Mouse (Mus musculus): ENCODE measurements around the gene Samm50. TPM values are rescaled to one million over a fixed set of nuclear protein-coding genes. Genes with fewer than 3 reads are reported as not detected.

Samm50 gene
- polyA plus RNA-seq, 1 experiment from 2014 or later = 113 TPM

- 2% methylated on average over 16 of the region's 16 CpGs for WGBS
- H3K36me3 ChIP-seq (replicated peaks) = no peaks in the 10 kb centered on the region
- peaks cover 36% of the 10 kb centered on the region for H3K4me1 ChIP-seq
- no peaks in the 10 kb centered on the region; the same call in 1 of the 2 replicates for H3K9me3 ChIP-seq
- peak overlapping the region; percentile 65 for H3K4me3 ChIP-seq
- peak overlapping the region; percentile 82 for H3K27ac ChIP-seq
- no peak for DNase-seq (ENCODE audit: extremely low spot score, low spot score)
- H3K27me3 ChIP-seq (ENCODE audit: poor library complexity, severe bottlenecking) = peaks cover 56% of the 10 kb centered on the region
These were observed 39.2 kb downstream of the Samm50 start for GRCm38 (mm10) chr15:84231113-84231712.

DNA sequence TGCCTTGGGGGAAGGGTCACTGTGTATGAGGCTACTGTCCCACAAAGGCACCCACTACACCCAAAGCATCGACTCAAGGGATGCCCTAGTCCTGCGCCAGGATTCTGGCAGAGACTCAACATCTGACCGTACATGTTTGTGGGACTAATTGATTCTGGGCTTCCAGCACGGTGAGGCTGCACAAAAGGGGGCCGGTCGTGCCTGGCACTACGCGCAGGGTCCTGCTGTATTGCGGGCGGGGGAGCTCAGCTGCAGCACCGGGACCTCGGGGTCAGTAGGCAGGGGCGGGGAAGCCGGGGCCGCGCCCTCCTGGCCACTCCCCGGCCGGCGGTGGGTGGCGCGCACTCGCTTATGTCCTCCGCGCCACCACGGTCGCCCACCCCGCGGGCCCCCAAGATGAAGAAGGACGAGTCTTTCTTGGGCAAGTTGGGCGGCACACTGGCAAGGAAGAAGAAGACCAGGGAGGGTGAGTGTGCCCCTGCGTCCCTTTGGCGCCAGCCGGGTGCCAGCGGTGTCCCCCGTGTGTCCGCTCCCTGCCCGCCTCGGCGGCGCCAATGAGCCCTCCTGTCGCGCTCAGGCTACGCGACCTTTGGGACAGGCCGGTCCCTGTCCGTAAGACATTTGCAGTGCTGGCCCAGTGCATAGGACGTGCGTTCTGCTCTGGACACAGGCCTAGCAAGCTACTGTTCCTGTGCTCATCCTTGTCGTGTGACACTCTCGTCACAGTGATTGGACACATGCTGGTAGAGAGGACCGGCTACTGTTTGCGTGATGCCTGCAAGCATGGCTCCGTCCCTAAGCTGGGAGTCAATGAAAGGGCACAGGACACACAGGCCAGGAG is 39.9 kb downstream of the Samm50 start, which contains the start of gene Parvb:
Gene Parvb, plus strand, starts transcription at position 323 of the 841 bp plus-strand sequence.
- DNase-seq (ENCODE audit: extremely low spot score, low spot score) = peak; percentile 56
- WGBS = under 1% methylated on average over 53 of the region's 53 CpGs
- peak within 1 kb of the TSS; percentile 82 for H3K27ac ChIP-seq
- H3K4me1 ChIP-seq = peaks cover 37% of the 10 kb centered on the region
- H3K27me3 ChIP-seq (ENCODE audit: poor library complexity, severe bottlenecking) = peaks cover 58% of the 10 kb centered on the region
- no peaks in the 10 kb centered on the region for H3K36me3 ChIP-seq (replicated peaks)
- H3K4me3 ChIP-seq = peak within 1 kb of the TSS; percentile 65
- no peaks in the 10 kb centered on the region; the same call in 1 of the 2 replicates for H3K9me3 ChIP-seq

DNA sequence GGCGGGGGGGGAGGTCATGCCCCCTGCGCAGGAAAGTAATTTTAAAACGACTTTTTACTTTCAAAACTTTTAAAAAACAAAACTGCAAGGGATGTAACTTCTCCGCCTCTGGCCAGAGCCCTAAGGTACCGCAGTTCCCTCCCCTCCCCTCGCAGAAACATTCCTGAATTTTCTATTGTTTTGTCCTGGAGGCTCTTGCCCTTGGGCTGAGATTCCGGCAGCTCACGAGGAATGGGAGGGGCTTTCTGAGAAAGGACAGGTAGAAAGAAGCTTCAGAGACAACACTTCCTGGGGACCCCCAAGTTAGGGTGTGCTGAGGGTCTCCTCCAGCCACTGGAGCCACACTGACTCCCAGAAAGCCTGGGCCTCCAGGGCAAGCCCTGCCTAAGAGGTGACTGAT is 40.6 kb downstream of the Samm50 start:
- WGBS = 3% methylated on average over 8 of the region's 8 CpGs
- H3K36me3 ChIP-seq (replicated peaks) = no peaks in the 10 kb centered on the region
- DNase-seq (ENCODE audit: extremely low spot score, low spot score) = no peak
- H3K27ac ChIP-seq = peak overlapping the region; percentile 82
- H3K4me3 ChIP-seq = peak overlapping the region; percentile 65
- no peaks in the 10 kb centered on the region; the same call in 1 of the 2 replicates for H3K9me3 ChIP-seq
- peaks cover 43% of the 10 kb centered on the region for H3K4me1 ChIP-seq
- peaks cover 65% of the 10 kb centered on the region for H3K27me3 ChIP-seq (ENCODE audit: poor library complexity, severe bottlenecking)

GRCm38 (mm10) chr15:84234794-84235581 is 42.9 kb downstream of the Samm50 start:
- H3K27me3 ChIP-seq (ENCODE audit: poor library complexity, severe bottlenecking) = peaks cover 71% of the 10 kb centered on the region
- H3K9me3 ChIP-seq = no peaks in the 10 kb centered on the region
- peaks cover 67% of the 10 kb centered on the region for H3K4me1 ChIP-seq
- H3K4me3 ChIP-seq = no peak overlapping the region
- WGBS = 89% methylated on average over 7 of the region's 7 CpGs
- H3K27ac ChIP-seq = no peak overlapping the region
- DNase-seq (ENCODE audit: extremely low spot score, low spot score) = no peak
- no peaks in the 10 kb centered on the region for H3K36me3 ChIP-seq (replicated peaks)

DNA sequence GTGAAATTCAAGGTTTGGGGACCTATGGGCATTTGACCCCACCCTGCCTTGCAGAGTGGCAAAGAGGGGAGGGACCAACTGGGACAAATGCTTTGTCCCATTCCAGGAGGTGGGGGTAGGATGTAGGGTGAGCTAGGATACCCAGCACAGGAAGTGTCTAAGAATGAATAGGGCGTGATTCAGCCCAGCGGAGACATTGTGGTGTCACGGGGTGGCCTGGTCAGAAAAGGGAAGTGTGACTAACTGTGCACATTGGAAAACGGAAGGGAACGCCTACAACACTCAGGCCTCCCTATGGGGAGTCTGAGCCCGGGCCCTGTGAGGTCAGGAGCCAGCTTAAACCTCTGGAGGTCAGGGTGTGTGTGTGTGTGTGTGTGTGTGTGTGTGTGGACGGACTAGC is 43.6 kb downstream of the Samm50 start:
- Histone ChIP-seq H3K27me3 (ENCODE audit: poor library complexity, severe bottlenecking) (peaks cover 64% of the 10 kb centered on the region), H3K4me3 (no peak overlapping the region), H3K9me3 (no peaks in the 10 kb centered on the region), H3K36me3 (replicated peaks) (no peaks in the 10 kb centered on the region), H3K27ac (no peak overlapping the region), H3K4me1 (peaks cover 63% of the 10 kb centered on the region)
- DNase-seq (ENCODE audit: extremely low spot score, low spot score) = no peak
- WGBS = 85% methylated on average over 7 of the region's 7 CpGs

DNA sequence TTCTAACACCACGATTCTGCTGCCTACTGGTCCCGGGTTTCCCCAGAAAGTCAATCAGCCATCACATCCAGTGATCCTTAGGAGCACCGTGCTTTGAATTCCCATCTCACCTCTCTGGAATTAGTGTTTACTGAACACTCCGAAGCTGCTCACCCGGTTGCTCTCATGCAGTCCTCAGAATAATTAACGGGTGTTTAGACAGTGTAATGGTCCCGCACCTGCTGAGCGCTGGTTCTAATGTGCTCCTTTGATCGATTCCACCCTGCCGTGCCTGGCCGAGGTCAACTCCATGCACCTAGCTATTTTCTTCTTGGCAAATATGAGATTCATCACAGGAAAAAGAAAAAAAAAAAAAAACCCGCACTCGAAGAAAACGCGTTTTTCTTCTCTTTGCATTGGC is 46.5 kb downstream of the Samm50 start:
- H3K27me3 ChIP-seq (ENCODE audit: poor library complexity, severe bottlenecking) = peaks cover 36% of the 10 kb centered on the region
- H3K4me3 ChIP-seq = no peak overlapping the region
- H3K27ac ChIP-seq = no peak overlapping the region
- WGBS = 42% methylated on average over 15 of the region's 15 CpGs
- peaks cover 50% of the 10 kb centered on the region for H3K4me1 ChIP-seq
- no peaks in the 10 kb centered on the region for H3K36me3 ChIP-seq (replicated peaks)
- no peaks in the 10 kb centered on the region for H3K9me3 ChIP-seq
- DNase-seq (ENCODE audit: extremely low spot score, low spot score) = no peak

DNA sequence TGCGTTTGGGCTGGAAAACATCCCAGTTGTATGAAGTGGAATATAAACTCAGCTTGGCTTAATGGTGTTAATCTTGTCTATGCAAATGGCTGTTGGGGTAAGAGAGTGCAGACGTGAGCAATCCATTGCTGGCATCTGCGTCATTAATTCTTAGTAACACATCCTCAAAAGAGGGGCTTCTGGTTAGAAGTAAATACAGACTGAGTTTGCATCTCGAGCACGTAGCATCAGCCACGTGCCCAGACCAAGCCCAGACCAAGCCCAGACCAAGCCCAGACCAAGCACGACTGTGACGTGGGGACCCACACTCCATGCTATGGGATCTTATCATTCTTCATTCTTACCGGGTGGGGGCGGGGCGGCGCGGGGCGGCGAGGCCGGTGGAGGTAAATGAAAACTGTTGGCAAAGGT is 47.0 kb downstream of the Samm50 start:
- peaks cover 32% of the 10 kb centered on the region for H3K27me3 ChIP-seq (ENCODE audit: poor library complexity, severe bottlenecking)
- no peak overlapping the region for H3K27ac ChIP-seq
- 26% methylated on average over 16 of the region's 16 CpGs for WGBS
- H3K4me3 ChIP-seq = no peak overlapping the region
- peaks cover 50% of the 10 kb centered on the region for H3K4me1 ChIP-seq
- H3K9me3 ChIP-seq = no peaks in the 10 kb centered on the region
- H3K36me3 ChIP-seq (replicated peaks) = no peaks in the 10 kb centered on the region
- no peak for DNase-seq (ENCODE audit: extremely low spot score, low spot score)

- DNase-seq (ENCODE audit: extremely low spot score, low spot score) = no peak
- WGBS = 49% methylated on average over 7 of the region's 7 CpGs
These were observed 49.5 kb downstream of the Samm50 start for GRCm38 (mm10) chr15:84241520-84241919.

DNA sequence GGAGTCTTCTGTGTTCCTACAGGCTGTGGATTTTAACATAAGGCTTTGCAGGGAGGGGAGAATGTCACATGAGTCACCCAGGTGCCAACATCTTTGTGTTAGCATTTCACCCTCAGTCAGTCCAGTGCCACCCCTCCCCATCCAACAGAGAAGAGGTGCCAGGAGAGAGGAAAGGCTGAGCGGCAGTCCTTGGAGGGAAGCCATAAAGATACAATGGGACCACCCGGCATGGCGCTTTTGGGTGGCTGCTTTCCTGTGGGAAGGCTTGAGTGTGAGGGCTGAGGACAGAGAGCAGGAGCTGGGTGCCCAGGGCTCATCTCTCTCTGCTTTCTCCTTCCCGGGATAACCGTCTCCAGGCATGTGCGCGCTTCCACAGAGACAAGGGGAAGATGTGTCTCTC is 53.1 kb downstream of the Samm50 start:
- Histone ChIP-seq H3K9me3 (peaks cover 7% of the 10 kb centered on the region; the same call in 1 of the 2 replicates), H3K27me3 (ENCODE audit: poor library complexity, severe bottlenecking) (no peaks in the 10 kb centered on the region), H3K36me3 (replicated peaks) (no peaks in the 10 kb centered on the region), H3K4me1 (peaks cover 12% of the 10 kb centered on the region), H3K27ac (no peak overlapping the region), H3K4me3 (no peak overlapping the region)
- 90% methylated on average over 7 of the region's 7 CpGs for WGBS
- DNase-seq (ENCODE audit: extremely low spot score, low spot score) = no peak

More at GRCm38 (mm10) chr15:84241520-84241919, 49.5 kb downstream of the Samm50 start:
- no peaks in the 10 kb centered on the region for H3K36me3 ChIP-seq (replicated peaks)
- no peaks in the 10 kb centered on the region for H3K9me3 ChIP-seq
- H3K27ac ChIP-seq = no peak overlapping the region
- H3K4me1 ChIP-seq = peaks cover 43% of the 10 kb centered on the region
- H3K4me3 ChIP-seq = no peak overlapping the region
- H3K27me3 ChIP-seq (ENCODE audit: poor library complexity, severe bottlenecking) = peaks cover 32% of the 10 kb centered on the region

DNA sequence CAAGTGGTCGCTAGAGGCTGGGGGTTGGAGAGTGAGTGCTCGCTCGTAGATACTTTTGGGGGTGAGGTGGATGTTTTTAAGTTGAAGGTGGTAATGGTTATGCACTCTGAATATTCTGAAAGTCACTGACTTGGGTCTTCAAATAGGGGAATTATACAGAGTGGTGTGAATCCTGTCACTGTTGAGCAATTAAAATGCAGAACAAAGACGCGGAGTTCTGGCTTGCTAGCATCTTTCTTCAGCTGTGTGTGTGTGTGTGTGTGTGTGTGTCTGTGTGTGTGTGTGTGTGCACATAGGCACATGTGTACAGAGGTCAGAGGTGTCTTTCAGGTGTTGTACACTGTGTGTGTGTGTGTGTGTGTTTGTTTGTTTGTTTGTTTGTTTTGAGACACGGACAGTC is 54.2 kb downstream of the Samm50 start:
- no peaks in the 10 kb centered on the region for H3K36me3 ChIP-seq (replicated peaks)
- peaks cover 7% of the 10 kb centered on the region; the same call in 1 of the 2 replicates for H3K9me3 ChIP-seq
- WGBS = 94% methylated on average over 6 of the region's 6 CpGs
- no peak overlapping the region for H3K27ac ChIP-seq
- peaks cover 7% of the 10 kb centered on the region for H3K4me1 ChIP-seq
- DNase-seq (ENCODE audit: extremely low spot score, low spot score) = no peak
- no peak overlapping the region for H3K4me3 ChIP-seq
- no peaks in the 10 kb centered on the region for H3K27me3 ChIP-seq (ENCODE audit: poor library complexity, severe bottlenecking)

DNA sequence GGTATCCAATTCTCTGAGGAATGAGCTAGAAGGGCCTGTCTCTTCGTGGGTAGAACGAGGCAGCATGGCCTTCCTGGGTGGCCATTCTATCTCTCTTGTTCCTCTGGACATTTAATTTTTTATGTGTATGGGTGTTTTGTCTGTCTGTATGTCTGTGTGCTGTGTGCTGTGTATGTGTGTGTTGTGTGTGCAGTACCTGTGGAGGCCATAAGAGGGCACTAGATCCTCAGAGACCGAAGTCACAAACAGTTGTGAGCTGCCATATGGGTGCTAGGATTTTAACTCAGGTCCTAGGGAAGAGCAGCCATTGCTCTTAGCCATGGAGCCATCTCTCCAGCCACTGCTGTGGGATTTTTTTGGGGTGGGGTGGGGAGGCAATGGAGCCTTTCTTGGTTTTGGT is 55.3 kb downstream of the Samm50 start:
- 95% methylated on average over 3 of the region's 3 CpGs for WGBS
- no peaks in the 10 kb centered on the region for H3K27me3 ChIP-seq (ENCODE audit: poor library complexity, severe bottlenecking)
- peaks cover 5% of the 10 kb centered on the region for H3K4me1 ChIP-seq
- H3K4me3 ChIP-seq = no peak overlapping the region
- H3K9me3 ChIP-seq = peaks cover 7% of the 10 kb centered on the region; the same call in 1 of the 2 replicates
- H3K27ac ChIP-seq = no peak overlapping the region
- no peaks in the 10 kb centered on the region for H3K36me3 ChIP-seq (replicated peaks)
- DNase-seq (ENCODE audit: extremely low spot score, low spot score) = no peak

- Histone ChIP-seq H3K27ac (no peak overlapping the region), H3K4me1 (peaks cover 18% of the 10 kb centered on the region), H3K4me3 (no peak overlapping the region), H3K36me3 (replicated peaks) (no peaks in the 10 kb centered on the region), H3K9me3 (peaks cover 7% of the 10 kb centered on the region; the same call in 1 of the 2 replicates), H3K27me3 (ENCODE audit: poor library complexity, severe bottlenecking) (peaks cover 14% of the 10 kb centered on the region; the same call in 1 of the 2 replicates)
- no peak for DNase-seq (ENCODE audit: extremely low spot score, low spot score)
- 84% methylated on average over 13 of the region's 13 CpGs for WGBS
These were observed 59.2 kb downstream of the Samm50 start for GRCm38 (mm10) chr15:84251227-84251626.
